Mouse (Mus musculus) liver, postnatal 0 days (tissue): ENCODE measurements around the gene Lca5l.

ENCODE experiments used
- CTCF ChIP-seq: sonication (generic); IDR thresholded peaks from 2 replicates; pipeline ENCODE4 v1.5.1; 2016; ENCODE audit warnings: antibody characterized with exemption, low read depth
- EP300 ChIP-seq: IDR thresholded peaks from 2 replicates; pipeline ENCODE4 v1.6.1; 2016; ENCODE audit warnings: antibody characterized with exemption, low read depth, mild to moderate bottlenecking

DNA sequence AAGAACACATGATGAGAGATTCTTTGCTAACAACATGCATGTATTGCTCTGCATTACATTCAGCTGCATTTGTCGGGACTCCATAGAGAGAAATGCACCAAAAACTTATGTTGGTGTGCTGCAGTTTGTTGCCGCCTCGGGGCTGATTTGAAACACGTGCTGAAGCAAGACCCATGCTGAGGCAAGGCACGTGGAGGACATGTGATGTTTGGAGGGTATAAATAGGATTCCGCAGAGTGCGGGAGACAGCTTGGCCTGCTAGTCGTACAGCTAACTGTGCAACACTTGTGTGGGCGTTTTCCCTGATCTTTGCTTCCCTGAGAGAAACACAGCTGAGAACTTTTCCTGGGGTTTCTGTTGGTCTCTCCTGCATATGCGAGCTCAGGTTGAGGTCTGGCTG, 17.7 kb upstream of the Lca5l start:
- TF ChIP-seq CTCF (no peak), EP300 (no peak)
